Mouse (Mus musculus): ENCODE data around the gene Cfap45. TPM values are rescaled to one million over a fixed set of nuclear protein-coding genes. Genes with fewer than 3 reads are reported as not detected.
A peak's percentile ranks its signal among the peaks of the same experiment; 100 is the strongest.

Gene Cfap45
- polyA plus RNA-seq, 1 experiment from 2014 or later = 4.6 TPM

GRCm38 (mm10) chr1:172552623-172553022 is 32.0 kb downstream of the Cfap45 start:
- Histone ChIP-seq H3K4me3 (ENCODE audit: low read depth, low read length) (no peak overlapping the region), H3K9ac (ENCODE audit: low read length) (no peak overlapping the region), H3K27me3 (ENCODE audit: control insufficient read depth, insufficient read depth, low read length) (no peaks in the 10 kb centered on the region), H3K36me3 (ENCODE audit: control insufficient read depth, insufficient read depth, low read length) (no peaks in the 10 kb centered on the region), H3K4me1 (replicated peaks; ENCODE audit: control insufficient read depth, insufficient read depth) (peaks cover 4% of the 10 kb centered on the region; the same call in 1 of the 2 replicates), H3K27ac (replicated peaks) (peak overlapping the region; percentile 40), H3K4me2 (replicated peaks; ENCODE audit: low read depth) (no peak overlapping the region), H3K9me3 (ENCODE audit: control insufficient read depth, low read length) (no peaks in the 10 kb centered on the region)
- no peak for TF ChIP-seq EP300 (optimal IDR thresholded peaks at IDR 0.05)
- TF ChIP-seq CTCF (IDR thresholded peaks at IDR 0.05; ENCODE audit: low read depth) = no peak
- DNase-seq (ENCODE audit: low spot score) = no peak
- 38% methylated on average over 1 of the region's 1 CpGs for WGBS
- no peak for ATAC-seq (ENCODE audit: low FRiP score, low TSS enrichment)

GRCm38 (mm10) chr1:172555638-172556037 is 35.0 kb downstream of the Cfap45 start, which contains the start of gene Vsig8:
TSS of gene Vsig8 (plus strand) at chr1:172555938.
- Histone ChIP-seq H3K27me3 (ENCODE audit: control insufficient read depth, insufficient read depth, low read length) (no peaks in the 10 kb centered on the region), H3K9ac (ENCODE audit: low read length) (peak within 1 kb of the TSS; percentile 35; the same call in 1 of the 2 replicates), H3K9me3 (ENCODE audit: control insufficient read depth, low read length) (no peaks in the 10 kb centered on the region), H3K4me1 (replicated peaks; ENCODE audit: control insufficient read depth, insufficient read depth) (peaks cover 4% of the 10 kb centered on the region; the same call in 1 of the 2 replicates), H3K4me3 (ENCODE audit: low read depth, low read length) (peak within 1 kb of the TSS; percentile 19), H3K36me3 (ENCODE audit: control insufficient read depth, insufficient read depth, low read length) (no peaks in the 10 kb centered on the region), H3K4me2 (replicated peaks; ENCODE audit: low read depth) (peak within 1 kb of the TSS; percentile 42), H3K27ac (replicated peaks) (peak within 1 kb of the TSS; percentile 87)
- no peak for TF ChIP-seq EP300 (optimal IDR thresholded peaks at IDR 0.05)
- WGBS = 65% methylated on average over 11 of the region's 11 CpGs
- DNase-seq (ENCODE audit: low spot score) = no peak
- no peak for ATAC-seq (ENCODE audit: low FRiP score, low TSS enrichment)

GRCm38 (mm10) chr1:172562641-172563464 is 42.3 kb downstream of the Cfap45 start:
- H3K36me3 ChIP-seq (ENCODE audit: control insufficient read depth, insufficient read depth, low read length) = no peaks in the 10 kb centered on the region
- DNase-seq (ENCODE audit: low spot score) = peak; percentile 88
- TF ChIP-seq EP300 (optimal IDR thresholded peaks at IDR 0.05) (no peak), CTCF (IDR thresholded peaks at IDR 0.05; ENCODE audit: low read depth) (peak; percentile 80)
- peak; percentile 95 for ATAC-seq (ENCODE audit: low FRiP score, low TSS enrichment)
- H3K9ac ChIP-seq (ENCODE audit: low read length) = peak overlapping the region; percentile 64
- no peaks in the 10 kb centered on the region for H3K27me3 ChIP-seq (ENCODE audit: control insufficient read depth, insufficient read depth, low read length)
- H3K27ac ChIP-seq (replicated peaks) = peak overlapping the region; percentile 72
- peak overlapping the region; percentile 92 for H3K4me2 ChIP-seq (replicated peaks; ENCODE audit: low read depth)
- 0% methylated on average over 64 of the region's 66 CpGs for WGBS
- H3K9me3 ChIP-seq (ENCODE audit: control insufficient read depth, low read length) = no peaks in the 10 kb centered on the region
- H3K4me3 ChIP-seq (ENCODE audit: low read depth, low read length) = peak overlapping the region; percentile 55
- peaks cover 8% of the 10 kb centered on the region for H3K4me1 ChIP-seq (replicated peaks; ENCODE audit: control insufficient read depth, insufficient read depth)

DNA sequence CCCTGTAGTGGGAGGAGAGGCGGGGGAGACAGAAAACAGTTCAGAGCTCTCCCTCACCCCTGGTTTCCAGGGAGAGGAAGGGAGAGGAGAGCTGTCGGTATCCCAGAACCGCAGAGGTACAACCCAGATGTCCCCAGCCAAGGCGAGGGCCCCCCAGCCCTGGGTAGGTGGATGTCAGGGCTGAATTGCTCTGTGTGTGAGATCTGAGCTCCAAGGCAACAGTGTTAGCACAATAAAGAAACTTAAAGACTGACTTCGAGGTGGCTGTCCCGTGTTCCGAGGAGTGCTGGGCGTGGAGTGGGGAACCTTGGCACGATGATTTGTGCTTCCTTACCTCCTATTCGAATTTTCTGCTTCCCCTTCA is 42.8 kb downstream of the Cfap45 start:
- TF ChIP-seq EP300 (optimal IDR thresholded peaks at IDR 0.05) (no peak), CTCF (IDR thresholded peaks at IDR 0.05; ENCODE audit: low read depth) (no peak)
- H3K4me3 ChIP-seq (ENCODE audit: low read depth, low read length) = peak overlapping the region; percentile 55
- ATAC-seq (ENCODE audit: low FRiP score, low TSS enrichment) = no peak; the same call in 1 of the 2 replicates
- WGBS = 6% methylated on average over 9 of the region's 10 CpGs
- no peaks in the 10 kb centered on the region for H3K36me3 ChIP-seq (ENCODE audit: control insufficient read depth, insufficient read depth, low read length)
- no peaks in the 10 kb centered on the region for H3K27me3 ChIP-seq (ENCODE audit: control insufficient read depth, insufficient read depth, low read length)
- DNase-seq (ENCODE audit: low spot score) = no peak
- peak overlapping the region; percentile 92 for H3K4me2 ChIP-seq (replicated peaks; ENCODE audit: low read depth)
- peaks cover 8% of the 10 kb centered on the region for H3K4me1 ChIP-seq (replicated peaks; ENCODE audit: control insufficient read depth, insufficient read depth)
- peak overlapping the region; percentile 72 for H3K27ac ChIP-seq (replicated peaks)
- no peaks in the 10 kb centered on the region for H3K9me3 ChIP-seq (ENCODE audit: control insufficient read depth, low read length)
- H3K9ac ChIP-seq (ENCODE audit: low read length) = peak overlapping the region; percentile 64; the same call in 1 of the 2 replicates

- TF ChIP-seq EP300 (optimal IDR thresholded peaks at IDR 0.05) = no peak
- no peak for TF ChIP-seq CTCF (IDR thresholded peaks at IDR 0.05; ENCODE audit: low read depth)
- H3K9me3 ChIP-seq (ENCODE audit: control insufficient read depth, low read length) = no peaks in the 10 kb centered on the region
- H3K4me1 ChIP-seq (replicated peaks; ENCODE audit: control insufficient read depth, insufficient read depth) = peaks cover 8% of the 10 kb centered on the region
- H3K27me3 ChIP-seq (ENCODE audit: control insufficient read depth, insufficient read depth, low read length) = no peaks in the 10 kb centered on the region
- no peaks in the 10 kb centered on the region for H3K36me3 ChIP-seq (ENCODE audit: control insufficient read depth, insufficient read depth, low read length)
- DNase-seq (ENCODE audit: low spot score) (no peak), ATAC-seq (ENCODE audit: low FRiP score, low TSS enrichment) (no peak)
- H3K27ac ChIP-seq (replicated peaks) = no peak overlapping the region
- no peak overlapping the region for H3K9ac ChIP-seq (ENCODE audit: low read length)
- H3K4me2 ChIP-seq (replicated peaks; ENCODE audit: low read depth) = no peak overlapping the region
- WGBS = 79% methylated on average over 3 of the region's 3 CpGs
- H3K4me3 ChIP-seq (ENCODE audit: low read depth, low read length) = no peak overlapping the region
These were observed 45.5 kb downstream of the Cfap45 start for GRCm38 (mm10) chr1:172566131-172566530.

- H3K9me3 ChIP-seq (ENCODE audit: control insufficient read depth, low read length) = no peaks in the 10 kb centered on the region
- no peak overlapping the region for H3K9ac ChIP-seq (ENCODE audit: low read length)
- H3K27me3 ChIP-seq (ENCODE audit: control insufficient read depth, insufficient read depth, low read length) = no peaks in the 10 kb centered on the region
- TF ChIP-seq EP300 (optimal IDR thresholded peaks at IDR 0.05) (no peak), CTCF (IDR thresholded peaks at IDR 0.05; ENCODE audit: low read depth) (no peak)
- H3K36me3 ChIP-seq (ENCODE audit: control insufficient read depth, insufficient read depth, low read length) = no peaks in the 10 kb centered on the region
- H3K27ac ChIP-seq (replicated peaks) = no peak overlapping the region
- H3K4me2 ChIP-seq (replicated peaks; ENCODE audit: low read depth) = no peak overlapping the region
- DNase-seq (ENCODE audit: low spot score) = no peak
- no peak overlapping the region for H3K4me3 ChIP-seq (ENCODE audit: low read depth, low read length)
- no peaks in the 10 kb centered on the region for H3K4me1 ChIP-seq (replicated peaks; ENCODE audit: control insufficient read depth, insufficient read depth)
- ATAC-seq (ENCODE audit: low FRiP score, low TSS enrichment) = no peak
- WGBS = 23% methylated on average over 4 of the region's 4 CpGs
These were observed 47.2 kb downstream of the Cfap45 start for GRCm38 (mm10) chr1:172567758-172568157.

All from stomach, postnatal 0 days (tissue).